Mouse (Mus musculus) hindbrain, embryonic 13.5 days (tissue): ENCODE results near the gene Galr2. TPM values are rescaled to one million over a fixed set of nuclear protein-coding genes. Genes with fewer than 3 reads are reported as not detected.

ENCODE experiments used
- ATAC-seq: fragments of 200-750 bp; cut with Nextera tagmentation; 2 replicates; pipeline ENCODE4 v1.8.0; 2017; ENCODE audit warnings: moderate TSS enrichment; ENCODE audit not compliant: low FRiP score
- H3K27ac ChIP-seq: fragments of 300-500 bp; sonication (generic); 2 replicates; pipeline ENCODE4 v1.5.1; 2015; ENCODE audit warnings: inconsistent platforms, mild to moderate bottlenecking, moderate library complexity
- H3K27me3 ChIP-seq: fragments of 300-500 bp; sonication (generic); 2 replicates; pipeline ENCODE4 v1.6.1; 2015; ENCODE audit warnings: mild to moderate bottlenecking, inconsistent platforms
- H3K36me3 ChIP-seq: fragments of 300-500 bp; sonication (generic); 2 replicates; pipeline ENCODE4 v1.6.1; 2015; ENCODE audit warnings: mild to moderate bottlenecking, inconsistent platforms
- H3K4me1 ChIP-seq: fragments of 300-500 bp; sonication (generic); replicated peaks from 2 replicates; pipeline ENCODE4 v1.6.1; 2015; ENCODE audit warnings: inconsistent platforms
- H3K4me2 ChIP-seq: fragments of 300-500 bp; sonication (generic); 2 replicates; pipeline ENCODE4 v1.6.1; 2015; ENCODE audit warnings: inconsistent platforms, mild to moderate bottlenecking, moderate library complexity
- H3K4me3 ChIP-seq: fragments of 300-500 bp; sonication (generic); 2 replicates; pipeline ENCODE4 v1.5.1; 2015; ENCODE audit warnings: mild to moderate bottlenecking, inconsistent platforms
- H3K9ac ChIP-seq: fragments of 300-500 bp; sonication (generic); 2 replicates; pipeline ENCODE4 v1.6.1; 2015; ENCODE audit warnings: mild to moderate bottlenecking, inconsistent platforms
- H3K9me3 ChIP-seq: fragments of 300-500 bp; sonication (generic); 2 replicates; pipeline ENCODE4 v1.6.1; 2016; ENCODE audit warnings: inconsistent platforms
- WGBS: fragments of 180-500 bp; shearing (Covaris S2); methylation state at CpG from one replicate; pipeline ENCODE4 v1.1.7; 2015; 5-methylcytosine and 5-hydroxymethylcytosine counted together
- polyA plus RNA-seq: library from polyadenylated mRNA; unstranded; fragments of >200 nt; fragmentation: Nextera tagmentation; extraction: Ambion mirVana; gene quantifications from 2 replicates; pipeline ENCODE4 v1.2.1, GENCODE M21; 2015

The Galr2 gene
- polyA plus RNA-seq, 1 experiment from 2014 or later, result 0.56 TPM

- no peaks in the 10 kb centered on the region for H3K9me3 ChIP-seq
- 0 out of 2 replicates have a peak overlapping the region, but pooled peaks have one; percentile 9 for H3K9ac ChIP-seq
- H3K27me3 ChIP-seq, result peaks cover 13% of the 10 kb centered on the region; the same call in 1 of the 2 replicates
- WGBS, result 59% methylated on average over 8 of the region's 8 CpGs
- no peaks in the 10 kb centered on the region for H3K36me3 ChIP-seq
- H3K4me2 ChIP-seq, result no peak overlapping the region
- no peak for ATAC-seq
- no peaks in the 10 kb centered on the region for H3K4me1 ChIP-seq
- no peak overlapping the region for H3K4me3 ChIP-seq
- no peak overlapping the region for H3K27ac ChIP-seq
Measured at GRCm38 (mm10) chr11:116312359-116312758, 31.6 kb downstream of the Galr2 start.

- peaks cover 10% of the 10 kb centered on the region for H3K4me1 ChIP-seq
- H3K9ac ChIP-seq, result peak overlapping the region; percentile 72
- 0 out of 2 replicates have a peak, but pooled peaks cover 16% of the 10 kb centered on the region for H3K27me3 ChIP-seq
- WGBS, result 2% methylated on average over 41 of the region's 41 CpGs
- ATAC-seq, result peak; percentile 85
- H3K4me2 ChIP-seq, result peak overlapping the region; percentile 86
- peak overlapping the region; percentile 42 for H3K4me3 ChIP-seq
- no peak overlapping the region for H3K27ac ChIP-seq
- no peaks in the 10 kb centered on the region for H3K36me3 ChIP-seq
- H3K9me3 ChIP-seq, result no peaks in the 10 kb centered on the region
Measured at GRCm38 (mm10) chr11:116318719-116319659, 38.2 kb downstream of the Galr2 start.

- Histone ChIP-seq H3K27me3 (no peaks in the 10 kb centered on the region), H3K27ac (no peak overlapping the region), H3K4me1 (peaks cover 37% of the 10 kb centered on the region), H3K4me2 (no peak overlapping the region), H3K4me3 (no peak overlapping the region), H3K9me3 (no peaks in the 10 kb centered on the region), H3K9ac (peak overlapping the region; percentile 9; the same call in 1 of the 2 replicates), H3K36me3 (no peaks in the 10 kb centered on the region)
- ATAC-seq, result no peak
- 74% methylated on average over 7 of the region's 7 CpGs for WGBS
Measured at GRCm38 (mm10) chr11:116326963-116327603, 46.3 kb downstream of the Galr2 start.

GRCm38 (mm10) chr11:116329314-116330210, 48.8 kb downstream of the Galr2 start:
- Histone ChIP-seq H3K4me2 (no peak overlapping the region), H3K36me3 (no peaks in the 10 kb centered on the region), H3K9me3 (no peaks in the 10 kb centered on the region), H3K27ac (peak overlapping the region; percentile 87), H3K27me3 (peaks cover 16% of the 10 kb centered on the region), H3K4me3 (no peak overlapping the region), H3K9ac (peak overlapping the region; percentile 53; the same call in 1 of the 2 replicates), H3K4me1 (peaks cover 61% of the 10 kb centered on the region)
- ATAC-seq, result peak; percentile 68
- WGBS, result 29% methylated on average over 18 of the region's 18 CpGs

- 36% methylated on average over 7 of the region's 7 CpGs for WGBS
- H3K9ac ChIP-seq, result peak overlapping the region; percentile 53; the same call in 1 of the 2 replicates
- peaks cover 22% of the 10 kb centered on the region for H3K27me3 ChIP-seq
- H3K27ac ChIP-seq, result peak overlapping the region; percentile 87
- H3K4me1 ChIP-seq, result peaks cover 68% of the 10 kb centered on the region
- no peaks in the 10 kb centered on the region for H3K36me3 ChIP-seq
- no peak for ATAC-seq
- no peak overlapping the region for H3K4me3 ChIP-seq
- H3K4me2 ChIP-seq, result no peak overlapping the region
- H3K9me3 ChIP-seq, result no peaks in the 10 kb centered on the region
Measured at GRCm38 (mm10) chr11:116330211-116330518, 49.4 kb downstream of the Galr2 start.

GRCm38 (mm10) chr11:116332232-116332982, 51.7 kb downstream of the Galr2 start:
- peak overlapping the region; percentile 76 for H3K27ac ChIP-seq
- peak overlapping the region; percentile 53; the same call in 1 of the 2 replicates for H3K9ac ChIP-seq
- ATAC-seq, result peak; percentile 59
- H3K27me3 ChIP-seq, result peaks cover 31% of the 10 kb centered on the region
- no peak overlapping the region for H3K4me3 ChIP-seq
- H3K36me3 ChIP-seq, result no peaks in the 10 kb centered on the region
- peaks cover 87% of the 10 kb centered on the region for H3K4me1 ChIP-seq
- H3K9me3 ChIP-seq, result no peaks in the 10 kb centered on the region
- 16% methylated on average over 16 of the region's 19 CpGs for WGBS
- H3K4me2 ChIP-seq, result peak overlapping the region; percentile 95

- H3K9ac ChIP-seq, result peak overlapping the region; percentile 53; the same call in 1 of the 2 replicates
- 56% methylated on average over 3 of the region's 3 CpGs for WGBS
- H3K9me3 ChIP-seq, result no peaks in the 10 kb centered on the region
- H3K27me3 ChIP-seq, result peaks cover 34% of the 10 kb centered on the region
- no peak for ATAC-seq
- peak overlapping the region; percentile 95 for H3K4me2 ChIP-seq
- H3K4me3 ChIP-seq, result 0 out of 2 replicates have a peak overlapping the region, but pooled peaks have one; percentile 47
- H3K36me3 ChIP-seq, result peaks cover 3% of the 10 kb centered on the region
- H3K4me1 ChIP-seq, result peaks cover 87% of the 10 kb centered on the region
- peak overlapping the region; percentile 69 for H3K27ac ChIP-seq
Measured at GRCm38 (mm10) chr11:116332983-116333270, 52.2 kb downstream of the Galr2 start.

Other genes starting within 250 kb of the Galr2 start
- gene Unc13d, start 203.0 kb upstream of the Galr2 start, polyA plus RNA-seq, result 1.5 and 2.0 TPM in 2 replicates
- 129 and 133 TPM in 2 replicates for gene Wbp2, start 193.9 kb upstream of the Galr2 start, polyA plus RNA-seq
- 3.9 and 4.5 TPM in 2 replicates for gene Trim47, start 153.7 kb upstream of the Galr2 start, polyA plus RNA-seq
- 1.9 and 2.3 TPM in 2 replicates for gene Trim65, start 149.8 kb upstream of the Galr2 start, polyA plus RNA-seq
- 76.4 and 78.2 TPM in 2 replicates for gene Mrpl38, start 142.1 kb upstream of the Galr2 start, polyA plus RNA-seq
- 64.4 and 69.5 TPM in 2 replicates for gene Fbf1, start 112.8 kb upstream of the Galr2 start, polyA plus RNA-seq
- 87.7 and 91.7 TPM in 2 replicates for gene Ten1, start 82.1 kb upstream of the Galr2 start, polyA plus RNA-seq
- gene Acox1, start 81.9 kb upstream of the Galr2 start, polyA plus RNA-seq, result 53.2 and 54.6 TPM in 2 replicates
- gene Evpl, start 42.9 kb upstream of the Galr2 start, polyA plus RNA-seq, result 0.35 and 0.43 TPM in 2 replicates
- 63.7 and 64.4 TPM in 2 replicates for gene Srp68, start 6.7 kb upstream of the Galr2 start, polyA plus RNA-seq
- gene Exoc7, start 26.3 kb downstream of the Galr2 start, polyA plus RNA-seq, result 94.4 and 97.5 TPM in 2 replicates
- 14.2 and 24.3 TPM in 2 replicates for gene Foxj1, start 54.5 kb downstream of the Galr2 start, polyA plus RNA-seq
- 35.0 and 39.6 TPM in 2 replicates for gene Rnf157, start 132.1 kb downstream of the Galr2 start, polyA plus RNA-seq
- gene Ubald2, start 153.2 kb downstream of the Galr2 start, polyA plus RNA-seq, result 43.6 and 44.5 TPM in 2 replicates
- gene Qrich2, start 185.3 kb downstream of the Galr2 start, polyA plus RNA-seq, result 0.19 and 0.42 TPM in 2 replicates
- 171 and 178 TPM in 2 replicates for gene Prpsap1, start 213.3 kb downstream of the Galr2 start, polyA plus RNA-seq
- gene Sphk1, start 250.0 kb downstream of the Galr2 start, polyA plus RNA-seq, result 3.1 and 3.3 TPM in 2 replicates